Mouse (Mus musculus) CH12.LX (cell line): Measurements from ENCODE around the gene Dcaf8.
A peak's percentile ranks its signal among the peaks of the same experiment; 100 is the strongest.

ENCODE experiments used
- CHD1 ChIP-seq: IDR thresholded peaks from 2 replicates; pipeline ENCODE4 v1.6.1; 2012; ENCODE audit warnings: low read depth, low read length, improper control_type of control experiment, inconsistent platforms
- CTCF ChIP-seq, 2 experiments: IDR thresholded peaks in 1 of 2; conservative IDR thresholded peaks in 1 of 2; 2 replicates each; pipeline ENCODE4 v1.5.1; 2011 to 2012; ENCODE audit warnings: low read depth in 2 of 2, low read length in 2 of 2, improper control_type of control experiment in 1 of 2, inconsistent platforms in 1 of 2, mild to moderate bottlenecking in 1 of 2, moderate library complexity in 1 of 2
- E2F4 ChIP-seq: IDR thresholded peaks from 2 replicates; pipeline ENCODE4 v1.6.1; 2011; ENCODE audit warnings: low read depth, low read length, improper control_type of control experiment; ENCODE audit not compliant: insufficient replicate concordance
- EP300 ChIP-seq: IDR thresholded peaks from 2 replicates; pipeline ENCODE4 v1.6.1; 2011; ENCODE audit warnings: low read length, improper control_type of control experiment
- IRF4 ChIP-seq: IDR thresholded peaks from 2 replicates; pipeline ENCODE4 v1.6.1; 2014; ENCODE audit warnings: low read depth, mild to moderate bottlenecking, inconsistent platforms, low read length, improper control_type of control experiment
- JUND ChIP-seq: conservative IDR thresholded peaks from 2 replicates; pipeline ENCODE4 v1.6.1; 2011; ENCODE audit warnings: low read depth, low read length, improper control_type of control experiment
- KAT2A ChIP-seq: IDR thresholded peaks from 2 replicates; pipeline ENCODE4 v1.6.1; 2012; ENCODE audit warnings: low read length, improper control_type of control experiment, inconsistent platforms; ENCODE audit not compliant: insufficient replicate concordance
- MAZ ChIP-seq: IDR thresholded peaks from 2 replicates; pipeline ENCODE4 v1.6.1; 2012; ENCODE audit warnings: low read depth, mild to moderate bottlenecking, inconsistent platforms, low read length, improper control_type of control experiment, moderate library complexity
- NRF1 ChIP-seq: IDR thresholded peaks from 2 replicates; pipeline ENCODE4 v1.6.1; 2014; ENCODE audit warnings: low read depth, mild to moderate bottlenecking, inconsistent platforms, low read length, improper control_type of control experiment, moderate library complexity
- POLR2A ChIP-seq: IDR thresholded peaks from 2 replicates; pipeline ENCODE4 v1.6.1; 2011; ENCODE audit warnings: low read depth, mild to moderate bottlenecking, improper control_type of control experiment, low read length
- RAD21 ChIP-seq: IDR thresholded peaks from 2 replicates; pipeline ENCODE4 v1.6.1; 2011; ENCODE audit warnings: low read depth, mild to moderate bottlenecking, low read length, improper control_type of control experiment, moderate library complexity
- TBP ChIP-seq: conservative IDR thresholded peaks from 2 replicates; pipeline ENCODE4 v1.6.1; 2011; ENCODE audit warnings: low read depth, low read length, improper control_type of control experiment
- TCF12 ChIP-seq: IDR thresholded peaks from 2 replicates; pipeline ENCODE4 v1.6.1; 2014; ENCODE audit warnings: low read depth, mild to moderate bottlenecking, inconsistent platforms, low read length, improper control_type of control experiment
- ZNF384 ChIP-seq: IDR thresholded peaks from 2 replicates; pipeline ENCODE4 v1.6.1; 2012; ENCODE audit warnings: low read depth, low read length, improper control_type of control experiment, inconsistent platforms

- no peak; the same call in 1 of the 2 replicates for TF ChIP-seq EP300
- TF ChIP-seq POLR2A = peak; percentile 58
- TF ChIP-seq TCF12 = peak; percentile 74; the same call in 1 of the 2 replicates
- TF ChIP-seq CTCF (conservative IDR thresholded peaks at IDR 0.05 in 1 of 2, IDR thresholded peaks at IDR 0.05 in 1 of 2; ENCODE audit: low read depth in 2 of 2, low read length in 2 of 2) = peak; percentile 82 to 96
- peak; percentile 79 for TF ChIP-seq RAD21
- 0 out of 2 replicates have a peak, but pooled peaks have one; percentile 42 for TF ChIP-seq TBP
- TF ChIP-seq ZNF384 = peak; percentile 87
- TF ChIP-seq IRF4 = peak; percentile 70; the same call in 1 of the 2 replicates
- TF ChIP-seq E2F4 = no peak
- no peak for TF ChIP-seq NRF1
- no peak for TF ChIP-seq CHD1
- no peak; the same call in 1 of the 2 replicates for TF ChIP-seq JUND
- TF ChIP-seq MAZ = peak; percentile 99
- no peak for TF ChIP-seq KAT2A
Observed at GRCm38 (mm10) chr1:172217148-172217547, 69.3 kb downstream of the Dcaf8 start.
